Mouse (Mus musculus): ENCODE data around the gene Mtch2. TPM values are rescaled to one million over a fixed set of nuclear protein-coding genes. Genes with fewer than 3 reads are reported as not detected.
"Not testable (repeated sequence)": the region's sequence is repeated elsewhere in the genome, so short reads cannot be mapped to it uniquely, and the experiment has no call there.

Mtch2 gene
- total RNA-seq (2021): 100 to 1,000 TPM; 194 to 211 TPM

- intact Hi-C loops (cut with DNase I): loop anchor here (5.0 kb wide), 1 partner anchor 100 kb away; the partner anchor contains the start of gene Fnbp4
Observed at GRCm38 (mm10) chr2:90846955-90847680, at the start of gene Mtch2. Gene Mtch2, plus strand, starts transcription at chr2:90847155.

GRCm38 (mm10) chr2:90808241-90809126, 38.5 kb upstream of the Mtch2 start:
- intact Hi-C loops (cut with DNase I): no loop called here

More at GRCm38 (mm10) chr2:90846955-90847680, at the start of gene Mtch2:
- DNase-seq: peak; percentile 99

GRCm38 (mm10) chr2:90810751-90811150, 36.2 kb upstream of the Mtch2 start:
- no peak for DNase-seq
- intact Hi-C loops (cut with DNase I): no loop called here

More at GRCm38 (mm10) chr2:90808241-90809126, 38.5 kb upstream of the Mtch2 start:
- no peak for DNase-seq

GRCm38 (mm10) chr2:90815266-90815665, 31.7 kb upstream of the Mtch2 start:
- intact Hi-C loops (cut with DNase I): no loop called here
- DNase-seq: no peak

- no peak for DNase-seq
- intact Hi-C loops (cut with DNase I): no loop called here
Observed at GRCm38 (mm10) chr2:90816144-90816543, 30.8 kb upstream of the Mtch2 start.

GRCm38 (mm10) chr2:90818710-90819109, 28.2 kb upstream of the Mtch2 start:
- intact Hi-C loops (cut with DNase I): no loop called here
- no peak for DNase-seq

- intact Hi-C loops (cut with DNase I): no loop called here
- DNase-seq: no peak
Observed at GRCm38 (mm10) chr2:90820894-90821293, 26.1 kb upstream of the Mtch2 start.

GRCm38 (mm10) chr2:90822978-90823377, 24.0 kb upstream of the Mtch2 start:
- intact Hi-C loops (cut with DNase I): no loop called here
- no peak for DNase-seq

GRCm38 (mm10) chr2:90823781-90824180, 23.2 kb upstream of the Mtch2 start:
- DNase-seq: no peak
- intact Hi-C loops (cut with DNase I): no loop called here

GRCm38 (mm10) chr2:90824528-90824927, 22.4 kb upstream of the Mtch2 start:
- DNase-seq; intact Hi-C loops (cut with DNase I): not testable (repeated sequence)

GRCm38 (mm10) chr2:90825515-90826172, 21.3 kb upstream of the Mtch2 start:
- intact Hi-C loops (cut with DNase I): no loop called here

GRCm38 (mm10) chr2:90828739-90829138, 18.2 kb upstream of the Mtch2 start:
- intact Hi-C loops (cut with DNase I): no loop called here
- no peak for DNase-seq

More at GRCm38 (mm10) chr2:90825515-90826172, 21.3 kb upstream of the Mtch2 start:
- no peak for DNase-seq

GRCm38 (mm10) chr2:90833502-90833901, 13.5 kb upstream of the Mtch2 start:
- intact Hi-C loops (cut with DNase I): no loop called here
- DNase-seq: no peak

- intact Hi-C loops (cut with DNase I): no loop called here
- no peak for DNase-seq
Observed at GRCm38 (mm10) chr2:90838621-90839020, 8.3 kb upstream of the Mtch2 start.

- intact Hi-C loops (cut with DNase I): no loop called here
- no peak for DNase-seq
Observed at GRCm38 (mm10) chr2:90843666-90844065, 3.3 kb upstream of the Mtch2 start.

GRCm38 (mm10) chr2:90844262-90844661, 2.7 kb upstream of the Mtch2 start:
- intact Hi-C loops (cut with DNase I): no loop called here
- DNase-seq: no peak

GRCm38 (mm10) chr2:90845234-90845633, 1.7 kb upstream of the Mtch2 start:
- intact Hi-C loops (cut with DNase I): loop anchor here (5.0 kb wide), 1 partner anchor 98 kb away; the partner anchor contains the start of gene Fnbp4
- no peak for DNase-seq

- peak in 1 of 2 experiments; percentile 20 for DNase-seq
- intact Hi-C loops (cut with DNase I): loop anchor here (5.0 kb wide), 1 partner anchor 99 kb away; the partner anchor contains the start of gene Fnbp4
Observed at GRCm38 (mm10) chr2:90846171-90846570, 784 bp upstream of the Mtch2 start.

- intact Hi-C loops (cut with DNase I): loop anchor here (5.0 kb wide), 1 partner anchor 99 kb away; the partner anchor contains the start of gene Fnbp4
- DNase-seq: no peak
Observed at GRCm38 (mm10) chr2:90846597-90846954, 379 bp upstream of the Mtch2 start.

GRCm38 (mm10) chr2:90847681-90848050, 711 bp downstream of the Mtch2 start:
- DNase-seq: no peak
- intact Hi-C loops (cut with DNase I): loop anchor here (5.0 kb wide), 1 partner anchor 100 kb away; the partner anchor contains the start of gene Fnbp4

- intact Hi-C loops (cut with DNase I): loop anchor here (5.0 kb wide), 1 partner anchor 101 kb away; the partner anchor contains the start of gene Fnbp4
- no peak for DNase-seq
Observed at GRCm38 (mm10) chr2:90848331-90848730, 1.4 kb downstream of the Mtch2 start.
